Comparison of ENCODE assay signal across 8 mouse cellular contexts in genomic region chr5:139668494-139668893, GRCm38 (mm10).
A peak's percentile ranks its signal among the peaks of the same experiment; 100 is the strongest.
DNase-seq lines count a peak whose midpoint lies in the region; ATAC-seq and TF ChIP-seq lines count a peak whose summit lies in the region.

No protein-coding gene starts in this region.

- no peak overlapping the region for H3K4me3 ChIP-seq in C2C12 (ENCODE audit: insufficient read depth, poor library complexity, severe bottlenecking)
- no peak overlapping the region for H3K4me3 ChIP-seq in embryonic facial prominence, embryonic 14.5 days (ENCODE audit: low read depth, low read length)
- no peak overlapping the region for H3K4me3 ChIP-seq in heart, postnatal 0 days (ENCODE audit: low read depth, low read length)
- H3K4me3 ChIP-seq in lung, embryonic 14.5 days (ENCODE audit: low read depth, low read length) = no peak overlapping the region

- no peaks in the 10 kb centered on the region for H3K4me1 ChIP-seq in embryonic facial prominence, embryonic 14.5 days (ENCODE audit: control insufficient read depth, insufficient read depth, low read length)
- H3K4me1 ChIP-seq in heart, postnatal 0 days (ENCODE audit: control insufficient read depth, insufficient read depth) = no peaks in the 10 kb centered on the region
- H3K4me1 ChIP-seq in lung, embryonic 14.5 days (ENCODE audit: insufficient read depth) = no peaks in the 10 kb centered on the region

- H3K9me3 ChIP-seq in embryonic facial prominence, embryonic 14.5 days (ENCODE audit: control insufficient read depth, low read length) = no peaks in the 10 kb centered on the region
- no peaks in the 10 kb centered on the region for H3K9me3 ChIP-seq in heart, postnatal 0 days (replicated peaks; ENCODE audit: control insufficient read depth, low read length)
- no peaks in the 10 kb centered on the region for H3K9me3 ChIP-seq in lung, embryonic 14.5 days (ENCODE audit: low read depth, low read length)

- ATAC-seq in embryonic facial prominence, embryonic 14.5 days (ENCODE audit: low read depth) = peak; percentile 79
- peak; percentile 86 for ATAC-seq in heart, postnatal 0 days (ENCODE audit: insufficient read depth, low read depth)
- ATAC-seq in lung, embryonic 14.5 days (ENCODE audit: insufficient read depth) = peak; percentile 62; the same call in 1 of the 2 replicates

- H3K36me3 ChIP-seq in C2C12 (ENCODE audit: control insufficient read depth, insufficient read depth) = no peaks in the 10 kb centered on the region
- H3K36me3 ChIP-seq in embryonic facial prominence, embryonic 14.5 days (ENCODE audit: control insufficient read depth, insufficient read depth, low read length) = no peaks in the 10 kb centered on the region
- H3K36me3 ChIP-seq in heart, postnatal 0 days (replicated peaks; ENCODE audit: control insufficient read depth, insufficient read depth, low read length) = no peaks in the 10 kb centered on the region
- H3K36me3 ChIP-seq in lung, embryonic 14.5 days (ENCODE audit: insufficient read depth) = no peaks in the 10 kb centered on the region

- WGBS in embryonic facial prominence, embryonic 14.5 days = 1% methylated on average over 16 of the region's 24 CpGs
- WGBS in heart, postnatal 0 days = 1% methylated on average over 24 of the region's 24 CpGs
- WGBS in lung, embryonic 14.5 days = under 1% methylated on average over 24 of the region's 24 CpGs

- no peaks in the 10 kb centered on the region for H3K79me3 ChIP-seq in C2C12 (ENCODE audit: low read depth)

- DNase-seq in adrenal gland, postnatal 4 days (ENCODE audit: low spot score in 2 of 2) = peak; percentile 27 to 53
- DNase-seq in embryonic facial prominence, embryonic 14.5 days (ENCODE audit: low spot score) = peak; percentile 82
- DNase-seq in heart, postnatal 0 days (ENCODE audit: low spot score) = peak; percentile 48
- peak; percentile 71 to 75 for DNase-seq in kidney, postnatal 25 days
- DNase-seq in lung, embryonic 14.5 days = peak; percentile 85
- peak; percentile 65 for DNase-seq in ovary, postnatal 14 days (ENCODE audit: low spot score)
- peak; percentile 45 to 48 for DNase-seq in urinary bladder, postnatal 36 days (ENCODE audit: low spot score in 2 of 2)

- peak overlapping the region; percentile 37; the same call in 1 of the 2 replicates for H3K4me2 ChIP-seq in embryonic facial prominence, embryonic 14.5 days (ENCODE audit: low read depth, low read length)
- H3K4me2 ChIP-seq in heart, postnatal 0 days (ENCODE audit: low read depth, low read length) = no peak overlapping the region
- H3K4me2 ChIP-seq in lung, embryonic 14.5 days = no peak overlapping the region

- TF ChIP-seq CTCF in C2C12 (IDR thresholded peaks at IDR 0.05; ENCODE audit: control insufficient read depth, insufficient read depth, insufficient read length) = peak; percentile 96
- peak; percentile 78 for TF ChIP-seq CTCF in heart, postnatal 0 days (IDR thresholded peaks at IDR 0.05; ENCODE audit: low read depth)
- peak; percentile 93 for TF ChIP-seq CTCF in lung, embryonic 14.5 days (IDR thresholded peaks at IDR 0.05; ENCODE audit: low read depth)

- H3K27me3 ChIP-seq in C2C12 (ENCODE audit: control insufficient read depth, insufficient read depth, insufficient read length) = peaks cover 63% of the 10 kb centered on the region
- H3K27me3 ChIP-seq in embryonic facial prominence, embryonic 14.5 days (replicated peaks; ENCODE audit: control insufficient read depth, insufficient read depth, low read length) = peaks cover 38% of the 10 kb centered on the region
- peaks cover 66% of the 10 kb centered on the region for H3K27me3 ChIP-seq in heart, postnatal 0 days (ENCODE audit: control insufficient read depth, insufficient read depth, low read length)
- peaks cover 58% of the 10 kb centered on the region for H3K27me3 ChIP-seq in lung, embryonic 14.5 days (ENCODE audit: insufficient read depth, low read length)

- H3ac ChIP-seq in C2C12 (ENCODE audit: control insufficient read depth, insufficient read length, low read depth) = no peak overlapping the region

- no peak overlapping the region for H3K27ac ChIP-seq in embryonic facial prominence, embryonic 14.5 days (replicated peaks; ENCODE audit: low read depth, low read length)
- no peak overlapping the region for H3K27ac ChIP-seq in heart, postnatal 0 days (ENCODE audit: low read depth)
- H3K27ac ChIP-seq in lung, embryonic 14.5 days (ENCODE audit: low read depth) = no peak overlapping the region

- H3K9ac ChIP-seq in embryonic facial prominence, embryonic 14.5 days (ENCODE audit: low read depth, low read length) = no peak overlapping the region
- no peak overlapping the region for H3K9ac ChIP-seq in heart, postnatal 0 days (replicated peaks; ENCODE audit: low read depth, low read length)
- H3K9ac ChIP-seq in lung, embryonic 14.5 days = no peak overlapping the region

- no peak for TF ChIP-seq EP300 in heart, postnatal 0 days (IDR thresholded peaks at IDR 0.05; ENCODE audit: low read depth)

- no peaks in the 10 kb centered on the region for H3K79me2 ChIP-seq in C2C12 (ENCODE audit: control insufficient read depth, insufficient read depth)

TF ChIP-seq in C2C12, 6 proteins besides CTCF, POLR2A, EP300 and RAD21:
- TF ChIP-seq MYOD1 (IDR thresholded peaks at IDR 0.05; ENCODE audit: control insufficient read depth, insufficient read length, low read depth) = no peak
- TF ChIP-seq MYOG (IDR thresholded peaks at IDR 0.05; ENCODE audit: control insufficient read depth, extremely low read depth, insufficient read length) = no peak
- no peak for TF ChIP-seq USF1 (IDR thresholded peaks at IDR 0.05; ENCODE audit: low read depth)
- no peak for TF ChIP-seq CEBPB (IDR thresholded peaks at IDR 0.05; ENCODE audit: low read depth)
- TF ChIP-seq MAX (IDR thresholded peaks at IDR 0.05) = no peak
- TF ChIP-seq FOSL1 (IDR thresholded peaks at IDR 0.05; ENCODE audit: insufficient read depth, low read length, poor library complexity, severe bottlenecking) = no peak
